Mouse (Mus musculus): ENCODE measurements at regions not wholly inside any gene's neighbourhood (a gene's known extent, or its start where the extent isn't known, plus 50 kb on each side); places are given as distances from the start of the nearest gene placed in this dataset.

DNA sequence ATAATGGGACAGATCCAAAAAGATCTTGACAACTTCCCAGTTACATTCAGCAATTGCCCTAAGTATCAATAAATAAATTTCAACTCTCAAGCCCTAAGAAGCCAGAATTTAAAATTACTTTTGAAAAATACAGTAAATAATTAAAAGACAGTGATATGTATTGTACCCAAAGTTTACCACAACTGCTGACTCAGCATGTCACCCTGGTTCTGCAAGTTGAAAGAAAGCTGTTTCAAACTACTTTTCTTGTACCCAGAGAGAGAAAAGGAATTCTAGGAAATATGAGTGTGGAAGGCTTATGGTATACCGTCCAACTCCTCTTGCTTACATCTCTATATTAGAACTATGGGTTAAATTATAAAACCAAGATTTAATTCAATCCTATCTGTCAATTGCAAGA, 248.9 kb upstream of the Slc7a11 start:
- Histone ChIP-seq H3K27me3 (replicated peaks) (no peaks in the 10 kb centered on the region), H3K4me2 (ENCODE audit: insufficient read depth, low read depth, poor library complexity, severe bottlenecking) (no peak overlapping the region), H3K9ac (ENCODE audit: insufficient read depth, low read depth) (no peak overlapping the region), H3K4me1 (ENCODE audit: control insufficient read depth in 1 of 2, insufficient read depth in 2 of 2) (no peaks in the 10 kb centered on the region), H3K36me3 (replicated peaks in 1 of 2; ENCODE audit: control insufficient read depth in 1 of 2, insufficient read depth in 1 of 2, low read length in 1 of 2) (no peaks in the 10 kb centered on the region), H3K79me2 (replicated peaks; ENCODE audit: control insufficient read depth, extremely low read depth, insufficient read depth, poor library complexity, severe bottlenecking) (no peaks in the 10 kb centered on the region), H3K9me3 (replicated peaks; ENCODE audit: low read length) (no peaks in the 10 kb centered on the region), H3K4me3 (replicated peaks in 1 of 3; ENCODE audit: low read depth in 2 of 3, low read length in 2 of 3, poor library complexity in 1 of 3) (no peak overlapping the region), H3K27ac (ENCODE audit: insufficient read depth, low read depth) (no peak overlapping the region)
- dilution Hi-C loops (cut with MboI; ENCODE audit: extremely low pct_ligation_motif_present, extremely low pct_unique_long_range_greater_than_20kb, low sequenced_read_pairs) = no loop called here
- in situ Hi-C loops (cut with MboI; ENCODE audit: low pct_ligation_motif_present, low pct_unique_long_range_greater_than_20kb, low sequenced_read_pairs) = no loop called here
- no peak for DNase-seq (ENCODE audit: extremely low read depth)
- TF ChIP-seq POLR2A (IDR thresholded peaks at IDR 0.05; ENCODE audit: low read depth, low read length) (no peak), KAT2A (IDR thresholded peaks at IDR 0.05; ENCODE audit: insufficient replicate concordance, low read length) (no peak), UBTF (IDR thresholded peaks at IDR 0.05; ENCODE audit: low read depth, low read length) (no peak), MAFK (IDR thresholded peaks at IDR 0.05; ENCODE audit: insufficient replicate concordance, low read length) (peak; percentile 86), CHD2 (IDR thresholded peaks at IDR 0.05; ENCODE audit: low read length) (no peak), NRF1 (IDR thresholded peaks at IDR 0.05; ENCODE audit: low read depth, low read length) (no peak)

DNA sequence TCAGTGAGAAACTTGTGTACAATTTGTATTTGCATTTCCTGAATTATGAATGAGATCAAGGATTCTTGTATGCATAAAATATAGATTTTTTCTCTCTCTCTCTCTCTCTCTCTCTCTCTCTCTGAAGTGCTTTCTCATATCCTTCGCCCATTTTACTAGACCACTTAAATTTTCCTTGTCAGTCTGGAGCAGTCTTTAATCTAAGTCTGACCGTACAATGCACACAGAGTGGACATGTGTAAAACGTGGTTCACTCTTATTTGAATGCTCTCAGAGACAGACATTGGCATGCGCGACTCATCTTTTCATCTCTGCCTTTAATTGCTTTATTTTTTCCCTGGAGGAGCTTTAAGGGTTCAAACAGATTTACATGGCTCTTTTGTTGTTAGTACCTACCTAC, 247.3 kb upstream of the Slc7a11 start:
- dilution Hi-C loops (cut with MboI; ENCODE audit: extremely low pct_ligation_motif_present, extremely low pct_unique_long_range_greater_than_20kb, low sequenced_read_pairs) = no loop called here
- in situ Hi-C loops (cut with MboI; ENCODE audit: low pct_ligation_motif_present, low pct_unique_long_range_greater_than_20kb, low sequenced_read_pairs) = no loop called here

DNA sequence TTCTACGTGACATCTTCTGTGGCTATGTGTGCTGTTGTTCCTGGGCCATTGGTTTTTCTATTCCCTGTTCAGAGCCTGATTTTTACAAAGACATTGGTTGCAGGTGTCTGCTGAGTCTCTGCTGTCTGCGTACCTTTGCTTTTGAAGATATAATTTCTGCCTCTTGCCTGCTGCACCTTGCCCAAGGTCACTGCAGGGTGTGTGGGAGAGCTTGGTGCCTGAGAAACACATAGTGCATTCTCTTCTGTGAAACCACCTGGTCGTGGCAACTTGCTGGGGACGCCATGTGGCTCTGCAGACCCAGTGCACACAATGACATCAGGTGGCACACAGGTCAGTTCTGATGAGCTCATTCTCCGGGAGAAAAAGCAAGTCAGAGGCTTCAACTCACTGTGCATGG, 246.0 kb upstream of the Slc7a11 start:
- Histone ChIP-seq H3K4me1 (ENCODE audit: control insufficient read depth in 1 of 2, insufficient read depth in 2 of 2) (no peaks in the 10 kb centered on the region), H3K79me2 (replicated peaks; ENCODE audit: control insufficient read depth, extremely low read depth, insufficient read depth, poor library complexity, severe bottlenecking) (no peaks in the 10 kb centered on the region), H3K4me3 (replicated peaks in 1 of 3; ENCODE audit: low read depth in 2 of 3, low read length in 2 of 3, poor library complexity in 1 of 3) (no peak overlapping the region), H3K27ac (ENCODE audit: insufficient read depth, low read depth) (no peak overlapping the region), H3K9me3 (replicated peaks; ENCODE audit: low read length) (no peaks in the 10 kb centered on the region), H3K4me2 (ENCODE audit: insufficient read depth, low read depth, poor library complexity, severe bottlenecking) (no peak overlapping the region), H3K36me3 (replicated peaks in 1 of 2; ENCODE audit: control insufficient read depth in 1 of 2, insufficient read depth in 1 of 2, low read length in 1 of 2) (no peaks in the 10 kb centered on the region), H3K27me3 (replicated peaks) (no peaks in the 10 kb centered on the region), H3K9ac (ENCODE audit: insufficient read depth, low read depth) (no peak overlapping the region)
- dilution Hi-C loops (cut with MboI; ENCODE audit: extremely low pct_ligation_motif_present, extremely low pct_unique_long_range_greater_than_20kb, low sequenced_read_pairs) = no loop called here
- TF ChIP-seq BHLHE40 (IDR thresholded peaks at IDR 0.05; ENCODE audit: low read depth, low read length) (no peak), POLR2AphosphoS2 (IDR thresholded peaks at IDR 0.05; ENCODE audit: low read depth, low read length) (no peak), MXI1 (IDR thresholded peaks at IDR 0.05; ENCODE audit: low read depth, low read length) (no peak), MAZ (IDR thresholded peaks at IDR 0.05; ENCODE audit: low read depth, low read length) (no peak), PAX5 (IDR thresholded peaks at IDR 0.05; ENCODE audit: low read length) (no peak), USF1 (IDR thresholded peaks at IDR 0.05; ENCODE audit: low read depth, low read length) (no peak), POLR2A (IDR thresholded peaks at IDR 0.05; ENCODE audit: low read depth, low read length) (no peak), MAFK (IDR thresholded peaks at IDR 0.05; ENCODE audit: insufficient replicate concordance, low read length) (no peak)
- no peak for DNase-seq (ENCODE audit: extremely low read depth)
- in situ Hi-C loops (cut with MboI; ENCODE audit: low pct_ligation_motif_present, low pct_unique_long_range_greater_than_20kb, low sequenced_read_pairs) = no loop called here

More for the DNA sequence above, 247.3 kb upstream of the Slc7a11 start:
- Histone ChIP-seq H3K4me1 (ENCODE audit: control insufficient read depth in 1 of 2, insufficient read depth in 2 of 2) (no peaks in the 10 kb centered on the region), H3K4me2 (ENCODE audit: insufficient read depth, low read depth, poor library complexity, severe bottlenecking) (no peak overlapping the region), H3K9me3 (replicated peaks; ENCODE audit: low read length) (no peaks in the 10 kb centered on the region), H3K4me3 (replicated peaks in 1 of 3; ENCODE audit: low read depth in 2 of 3, low read length in 2 of 3, poor library complexity in 1 of 3) (no peak overlapping the region), H3K79me2 (replicated peaks; ENCODE audit: control insufficient read depth, extremely low read depth, insufficient read depth, poor library complexity, severe bottlenecking) (no peaks in the 10 kb centered on the region), H3K36me3 (replicated peaks in 1 of 2; ENCODE audit: control insufficient read depth in 1 of 2, insufficient read depth in 1 of 2, low read length in 1 of 2) (no peaks in the 10 kb centered on the region), H3K9ac (ENCODE audit: insufficient read depth, low read depth) (no peak overlapping the region), H3K27me3 (replicated peaks) (no peaks in the 10 kb centered on the region), H3K27ac (ENCODE audit: insufficient read depth, low read depth) (no peak overlapping the region)
- DNase-seq (ENCODE audit: extremely low read depth) = no peak
- TF ChIP-seq ZKSCAN1 (IDR thresholded peaks at IDR 0.05; ENCODE audit: borderline replicate concordance, low read depth, low read length) (no peak), PAX5 (IDR thresholded peaks at IDR 0.05; ENCODE audit: low read length) (no peak), CHD2 (IDR thresholded peaks at IDR 0.05; ENCODE audit: low read length) (no peak), UBTF (IDR thresholded peaks at IDR 0.05; ENCODE audit: low read depth, low read length) (no peak), MAX (IDR thresholded peaks at IDR 0.05; ENCODE audit: low read length) (no peak), GABPA (IDR thresholded peaks at IDR 0.05; ENCODE audit: insufficient replicate concordance, low read depth, low read length) (no peak), ELF1 (IDR thresholded peaks at IDR 0.05; ENCODE audit: low read depth, low read length) (no peak), EP300 (IDR thresholded peaks at IDR 0.05; ENCODE audit: low read length) (no peak), MEF2A (IDR thresholded peaks at IDR 0.05; ENCODE audit: borderline replicate concordance, low read depth, low read length) (no peak), CTCF (conservative IDR thresholded peaks at IDR 0.05 in 1 of 2, IDR thresholded peaks at IDR 0.05 in 1 of 2; ENCODE audit: low read depth in 2 of 2, low read length in 2 of 2) (no peak), JUND (conservative IDR thresholded peaks at IDR 0.05; ENCODE audit: low read depth, low read length) (no peak), ZMIZ1 (IDR thresholded peaks at IDR 0.05; ENCODE audit: low read depth, low read length) (no peak), HCFC1 (IDR thresholded peaks at IDR 0.05; ENCODE audit: low read depth, low read length) (no peak), SIN3A (IDR thresholded peaks at IDR 0.05; ENCODE audit: low read length) (no peak), USF1 (IDR thresholded peaks at IDR 0.05; ENCODE audit: low read depth, low read length) (no peak), BHLHE40 (IDR thresholded peaks at IDR 0.05; ENCODE audit: low read depth, low read length) (no peak)
